Comparison of ENCODE assay signal across 11 mouse cellular contexts in genomic region chr6:115698699-115699098, GRCm38 (mm10). TPM values are rescaled to one million over a fixed set of nuclear protein-coding genes. Genes with fewer than 3 reads are reported as not detected.
DNase-seq lines count a peak whose midpoint lies in the region; TF ChIP-seq lines count a peak whose summit lies in the region.
"Had no signal": no experiment of that assay in that cellular context is flagged by ENCODE, and none has a peak within 500 bp of the region (broad histone marks: within the 10 kb centered on the region; RNA-seq: fewer than 3 reads in every experiment).

No protein-coding gene starts in this region.

- no peaks in the 10 kb centered on the region for H3K36me3 ChIP-seq in small intestine, adult 2 months (ENCODE audit: control insufficient read depth, insufficient read depth, low read length)
- H3K36me3 ChIP-seq: embryonic facial prominence, embryonic 10.5 days; liver, embryonic 15.5 days had no signal

- TF ChIP-seq POLR2A in cerebellum, adult 2 months (IDR thresholded peaks at IDR 0.05; ENCODE audit: borderline replicate concordance, insufficient read depth, low read length), result no peak
- TF ChIP-seq POLR2A in lung, adult 2 months (IDR thresholded peaks at IDR 0.05; ENCODE audit: borderline replicate concordance, extremely low read depth, low read depth, low read length), result no peak
- no peak for TF ChIP-seq POLR2A in small intestine, adult 2 months (IDR thresholded peaks at IDR 0.05; ENCODE audit: low read depth, low read length)

- H3K4me1 ChIP-seq in cerebellum, adult 2 months (ENCODE audit: control insufficient read depth, insufficient read depth, low read length), result no peaks in the 10 kb centered on the region; the same call in 1 of the 2 replicates
- peaks cover 7% of the 10 kb centered on the region for H3K4me1 ChIP-seq in lung, adult 2 months (ENCODE audit: control insufficient read depth, insufficient read depth, low read length)
- peaks cover 9% of the 10 kb centered on the region; the same call in 1 of the 2 replicates for H3K4me1 ChIP-seq in small intestine, adult 2 months (ENCODE audit: control insufficient read depth, insufficient read depth, insufficient read length, low read length)
- H3K4me1 ChIP-seq: liver, embryonic 15.5 days had no signal

- no peak for DNase-seq in cerebellum, adult 2 months
- no peak for DNase-seq in cerebellum, postnatal 4 days (ENCODE audit: low spot score in 2 of 2)
- DNase-seq in lung, adult 2 months, result no peak
- DNase-seq in lung, postnatal 10 days, result no peak
- peak; percentile 86 for DNase-seq in ZHBTc4 (ENCODE audit: low read depth, low spot score)
- DNase-seq in gastrocnemius, postnatal 25 days, result no peak
- DNase-seq in yolk sac, embryonic 10.5 days (ENCODE audit: low spot score), result no peak
- DNase-seq: right cerebral cortex, postnatal 25 days had no signal

- H3K27me3 ChIP-seq in cerebellum, adult 2 months (ENCODE audit: control insufficient read depth, insufficient read depth, low read length), result no peaks in the 10 kb centered on the region
- no peaks in the 10 kb centered on the region for H3K27me3 ChIP-seq in small intestine, adult 2 months (ENCODE audit: control insufficient read depth, insufficient read depth, low read length)
- H3K27me3 ChIP-seq: liver, embryonic 15.5 days had no signal

- H3K27ac ChIP-seq in cerebellum, adult 2 months (ENCODE audit: insufficient read depth, low read length), result no peak overlapping the region
- H3K27ac ChIP-seq in small intestine, adult 2 months (ENCODE audit: insufficient read depth, low read depth, low read length), result no peak overlapping the region
- H3K27ac ChIP-seq: liver, embryonic 15.5 days had no signal

- H3K4me3 ChIP-seq in cerebellum, adult 2 months (replicated peaks; ENCODE audit: insufficient read depth, low read depth, low read length), result no peak overlapping the region
- no peak overlapping the region for H3K4me3 ChIP-seq in lung, adult 2 months (replicated peaks; ENCODE audit: extremely low read depth, low read depth, low read length)
- no peak overlapping the region for H3K4me3 ChIP-seq in small intestine, adult 2 months (ENCODE audit: low read depth, low read length)
- H3K4me3 ChIP-seq: embryonic facial prominence, embryonic 10.5 days; liver, embryonic 15.5 days had no signal

- WGBS in cerebellum, adult 2 months, result 89% methylated on average over 4 of the region's 4 CpGs
- WGBS in lung, adult 2 months, result 72% methylated on average over 4 of the region's 4 CpGs
- 72% methylated on average over 4 of the region's 4 CpGs for WGBS in small intestine, adult 2 months

- TF ChIP-seq CTCF in cerebellum, adult 2 months (IDR thresholded peaks at IDR 0.05; ENCODE audit: borderline replicate concordance, insufficient read depth, low read depth, low read length), result peak; percentile 27; the same call in 1 of the 2 replicates
- TF ChIP-seq CTCF in lung, adult 2 months (IDR thresholded peaks at IDR 0.05; ENCODE audit: insufficient read depth, low read length), result peak; percentile 70
- peak; percentile 44; the same call in 1 of the 2 replicates for TF ChIP-seq CTCF in small intestine, adult 2 months (IDR thresholded peaks at IDR 0.05; ENCODE audit: extremely low read depth, insufficient read length, insufficient replicate concordance, low read depth, low read length)

RNA-seq across cellular contexts. Expression of gene Raf1, which starts 22.3 kb away (rescaled TPM):
- 148 and 152 TPM in 2 replicates for polyA plus RNA-seq in cerebellum, adult 2 months (2012; rRNA removed)
- polyA plus RNA-seq in lung, adult 2 months (2012; rRNA removed), result 98.6 and 131 TPM in 2 replicates
- polyA plus RNA-seq in small intestine, adult 2 months (2012; rRNA removed), result 42.8 and 81.6 TPM in 2 replicates
- total RNA-seq in gastrocnemius, postnatal 25 days (2021), result 100 to 1,000 TPM; 105 to 129 TPM
